Mouse (Mus musculus) ES-E14 (cell line): ENCODE data around the gene Osbpl9.

Experiments
- CHD2 ChIP-seq: IDR thresholded peaks from 2 replicates; pipeline ENCODE4 v1.6.1; 2014; ENCODE audit warnings: mild to moderate bottlenecking, low read depth, low read length, inconsistent platforms
- HCFC1 ChIP-seq: IDR thresholded peaks from 2 replicates; pipeline ENCODE4 v1.6.1; 2012; ENCODE audit warnings: low read length, inconsistent platforms, borderline replicate concordance; ENCODE audit not compliant: insufficient read depth
- MAFK ChIP-seq: IDR thresholded peaks from 2 replicates; pipeline ENCODE4 v1.6.1; 2014; ENCODE audit warnings: mild to moderate bottlenecking, low read depth, low read length, inconsistent platforms; ENCODE audit not compliant: insufficient read depth
- ZC3H11A ChIP-seq: IDR thresholded peaks from 2 replicates; pipeline ENCODE4 v1.6.1; 2012; ENCODE audit warnings: low read depth, mild to moderate bottlenecking, inconsistent platforms, low read length, borderline replicate concordance
- ZNF384 ChIP-seq: IDR thresholded peaks from 2 replicates; pipeline ENCODE4 v1.6.1; 2012; ENCODE audit warnings: low read depth, low read length, inconsistent platforms

DNA sequence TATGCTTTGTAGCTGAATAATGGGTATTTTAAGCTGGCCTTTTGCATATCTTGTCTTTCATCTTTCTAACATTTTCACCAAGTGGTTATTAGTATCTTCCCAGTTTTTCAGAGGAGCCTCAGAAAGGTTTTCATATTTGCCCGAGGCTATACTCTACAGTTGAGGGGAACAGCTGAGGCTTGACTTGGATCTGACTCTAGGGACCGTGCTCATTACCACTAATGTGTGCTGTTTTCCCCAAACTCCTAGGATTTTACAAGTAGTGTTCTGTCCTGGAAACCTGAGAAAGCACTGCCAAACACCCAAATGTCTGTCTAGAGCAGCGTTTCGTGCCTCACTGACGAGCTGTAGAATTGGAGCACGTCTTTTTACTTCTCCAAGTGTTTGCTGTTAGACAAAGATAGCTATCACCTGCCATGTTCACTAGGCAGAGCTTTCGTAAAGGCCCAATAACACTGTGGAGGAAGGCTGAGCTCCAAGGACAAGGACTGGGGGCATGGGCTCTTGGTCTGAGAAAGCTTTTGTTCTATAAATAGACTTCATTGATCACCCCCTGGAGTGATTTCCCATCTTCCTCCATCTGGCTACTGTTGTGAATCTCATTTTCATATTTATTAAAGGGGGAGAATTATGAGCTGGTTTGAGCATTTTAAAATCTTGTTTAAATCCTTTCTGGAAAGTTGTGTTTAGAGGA, 34.3 kb upstream of the Osbpl9 start:
- TF ChIP-seq MAFK (no peak), ZC3H11A (no peak), CHD2 (no peak), HCFC1 (no peak), ZNF384 (no peak)
